In genomic region chr17:7875941-7876461, GRCm38 (mm10) we compare ENCODE assay signal across 10 mouse cellular contexts. TPM values are rescaled to one million over a fixed set of nuclear protein-coding genes. Genes with fewer than 3 reads are reported as not detected.
DNase-seq lines count a peak whose midpoint lies in the region; ATAC-seq and TF ChIP-seq lines count a peak whose summit lies in the region.
"Had no signal": no experiment of that assay in that cellular context is flagged by ENCODE, and none has a peak within 500 bp of the region (broad histone marks: within the 10 kb centered on the region; RNA-seq: fewer than 3 reads in every experiment).

No protein-coding gene starts in this region.

- DNase-seq in adrenal gland, adult (ENCODE audit: inconsistent age in 2 of 2, low spot score in 1 of 2): peak; percentile 69 to 74
- DNase-seq in adrenal gland, postnatal 4 days (ENCODE audit: low spot score in 2 of 2): no peak
- peak; percentile 49 for DNase-seq in adrenal gland, adult 2 months
- DNase-seq in induced T-regulatory cell, adult 2 months (ENCODE audit: low read depth): peak; percentile 92
- peak; percentile 35 to 57 for DNase-seq in lung, postnatal 4 days
- no peak for DNase-seq in right cerebral cortex, adult 2 months (ENCODE audit: low spot score in 2 of 2)
- no peak for DNase-seq in hindbrain, postnatal 0 days (ENCODE audit: low spot score)
- DNase-seq: cerebellum, adult 9-10 months had no signal

- no peaks in the 10 kb centered on the region for H3K9me3 ChIP-seq in hindbrain, postnatal 0 days (ENCODE audit: low read length)
- H3K9me3 ChIP-seq: lung, embryonic 15.5 days had no signal

- no peaks in the 10 kb centered on the region for H3K27me3 ChIP-seq in hindbrain, postnatal 0 days (ENCODE audit: insufficient read depth, low read length)
- H3K27me3 ChIP-seq: lung, embryonic 15.5 days had no signal

- H3K4me1 ChIP-seq in hindbrain, postnatal 0 days (ENCODE audit: insufficient read depth, low read length): no peaks in the 10 kb centered on the region

- H3K4me3 ChIP-seq in hindbrain, postnatal 0 days (ENCODE audit: low read length): no peak overlapping the region
- H3K4me3 ChIP-seq: lung, embryonic 15.5 days had no signal

- no peak for ATAC-seq in hindbrain, postnatal 0 days
- no peak for ATAC-seq in cerebellum, adult (ENCODE audit: insufficient number of reproducible peaks, low FRiP score, low TSS enrichment)

- no peak overlapping the region for H3K9ac ChIP-seq in hindbrain, postnatal 0 days (replicated peaks; ENCODE audit: low read length)
- H3K9ac ChIP-seq: lung, embryonic 15.5 days had no signal

- H3K36me3 ChIP-seq in hindbrain, postnatal 0 days (ENCODE audit: insufficient read depth, low read length): no peaks in the 10 kb centered on the region
- H3K36me3 ChIP-seq: lung, embryonic 15.5 days had no signal

- WGBS in hindbrain, postnatal 0 days: 30% methylated on average over 12 of the region's 12 CpGs

- H3K27ac ChIP-seq in hindbrain, postnatal 0 days: no peak overlapping the region
- H3K27ac ChIP-seq: lung, embryonic 15.5 days had no signal

- no peak overlapping the region for H3K4me2 ChIP-seq in hindbrain, postnatal 0 days (ENCODE audit: low read depth, low read length)
- H3K4me2 ChIP-seq: lung, embryonic 15.5 days had no signal

- no peak for TF ChIP-seq CTCF in hindbrain, postnatal 0 days (IDR thresholded peaks at IDR 0.05; ENCODE audit: low read depth)

RNA-seq across cellular contexts. Expression of gene Fndc1, which starts 48.9 kb away (rescaled TPM):
- 10 to 100 TPM; 38.7 to 48.5 TPM for total RNA-seq in adrenal gland, postnatal 4 days (2021)
- total RNA-seq in adrenal gland, adult 2 months (2021): 10 to 100 TPM in 1 of 2 experiments, 1 to 10 TPM in 1; 4.7 to 11.4 TPM
- 7.6 and 9.0 TPM in 2 replicates for polyA plus RNA-seq in adrenal gland, adult 2 months (2012; rRNA removed)
- 3.2 and 4.8 TPM in 2 replicates for total RNA-seq in hindbrain, postnatal 0 days (2014; rRNA removed)
- polyA plus RNA-seq in hindbrain, postnatal 0 days (2015; fragmentation: Nextera tagmentation; extraction: Ambion mirVana): 5.6 and 7.3 TPM in 2 replicates

RNA-seq across cellular contexts. Expression of gene Tagap, which starts 49.8 kb away (rescaled TPM):
- total RNA-seq in adrenal gland, postnatal 4 days (2021): 1 to 10 TPM; 5.2 to 5.4 TPM
- 1 to 10 TPM; 4.5 to 5.9 TPM for total RNA-seq in adrenal gland, adult 2 months (2021)
- polyA plus RNA-seq in adrenal gland, adult 2 months (2012; rRNA removed): 0.69 and 1.1 TPM in 2 replicates
- total RNA-seq in hindbrain, postnatal 0 days (2014; rRNA removed): 1.4 TPM in 2 replicates
- polyA plus RNA-seq in hindbrain, postnatal 0 days (2015; fragmentation: Nextera tagmentation; extraction: Ambion mirVana): 0.33 and 0.37 TPM in 2 replicates

Comparison
In these comparisons a context has a peak if more than half of its experiments do, and no peak if none do; other contexts are left out.
1. DNase-seq: peak in adrenal gland, adult (2 of 2), adrenal gland, adult 2 months (single experiment), induced T-regulatory cell, adult 2 months (single experiment) and lung, postnatal 4 days (2 of 2); none in adrenal gland, postnatal 4 days (0 of 2), right cerebral cortex, adult 2 months (0 of 2) and hindbrain, postnatal 0 days (single experiment).